Mouse (Mus musculus) heart, embryonic 13.5 days (tissue): ENCODE results near the gene Schip1. TPM values are rescaled to one million over a fixed set of nuclear protein-coding genes. Genes with fewer than 3 reads are reported as not detected.

Source experiments
- ATAC-seq: fragments of 200-750 bp; cut with Nextera tagmentation; 2 replicates; pipeline ENCODE4 v1.8.0; 2017; ENCODE audit warnings: moderate TSS enrichment; ENCODE audit not compliant: insufficient number of reproducible peaks, low FRiP score, low TSS enrichment; ENCODE audit errors: extremely low read depth
- H3K27ac ChIP-seq: fragments of 300-500 bp; sonication (generic); replicated peaks from 2 replicates; pipeline ENCODE4 v1.5.1; 2015; ENCODE audit warnings: moderate library complexity, mild to moderate bottlenecking, inconsistent platforms
- H3K27me3 ChIP-seq: fragments of 300-500 bp; sonication (generic); replicated peaks from 2 replicates; pipeline ENCODE4 v1.6.1; 2015; ENCODE audit warnings: mild to moderate bottlenecking, inconsistent platforms
- H3K36me3 ChIP-seq: fragments of 300-500 bp; sonication (generic); 2 replicates; pipeline ENCODE4 v1.6.1; 2015; ENCODE audit warnings: mild to moderate bottlenecking, inconsistent platforms
- H3K4me1 ChIP-seq: fragments of 300-500 bp; sonication (generic); 2 replicates; pipeline ENCODE4 v1.6.1; 2015; ENCODE audit warnings: inconsistent platforms
- H3K4me2 ChIP-seq: fragments of 300-500 bp; sonication (generic); 2 replicates; pipeline ENCODE4 v1.6.1; 2015; ENCODE audit warnings: inconsistent platforms, mild to moderate bottlenecking, moderate library complexity
- H3K4me3 ChIP-seq: fragments of 300-500 bp; sonication (generic); 2 replicates; pipeline ENCODE4 v1.5.1; 2015; ENCODE audit warnings: moderate library complexity, mild to moderate bottlenecking, inconsistent platforms
- H3K9ac ChIP-seq: fragments of 300-500 bp; sonication (generic); 2 replicates; pipeline ENCODE4 v1.6.1; 2015; ENCODE audit warnings: inconsistent platforms, mild to moderate bottlenecking, moderate library complexity
- H3K9me3 ChIP-seq: fragments of 300-500 bp; sonication (generic); 2 replicates; pipeline ENCODE4 v1.6.1; 2016; ENCODE audit warnings: inconsistent platforms
- WGBS: fragments of 180-500 bp; shearing (Covaris S2); methylation state at CpG from one replicate; pipeline ENCODE4 v1.1.7; 2015; ENCODE audit warnings: mixed read lengths; 5-methylcytosine and 5-hydroxymethylcytosine counted together
- polyA plus RNA-seq: library from polyadenylated mRNA; unstranded; fragments of >200 nt; fragmentation: Nextera tagmentation; extraction: Ambion mirVana; gene quantifications from 2 replicates; pipeline ENCODE4 v1.2.1, GENCODE M21; 2015

Schip1 gene
- polyA plus RNA-seq, 1 experiment from 2014 or later, result 52.4 TPM

DNA sequence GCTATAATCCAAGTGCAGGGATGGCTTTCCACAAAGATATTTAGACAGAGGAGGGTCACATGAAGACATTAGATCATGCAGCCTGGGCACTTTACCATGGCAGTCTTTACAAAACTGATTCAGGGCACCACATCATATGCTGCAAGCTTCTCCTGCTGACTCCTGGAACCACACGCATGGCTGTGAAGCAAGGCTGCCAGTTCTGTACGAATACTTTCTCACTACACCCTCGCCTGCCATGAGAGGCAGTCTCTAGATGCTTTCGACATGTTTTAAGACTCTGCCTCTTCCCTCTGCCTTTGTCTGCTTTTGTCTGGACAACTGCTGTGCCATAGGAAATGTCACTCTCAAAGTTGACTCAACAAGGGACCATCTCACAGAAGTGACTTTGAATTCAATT is 145.8 kb downstream of the Schip1 start:
- H3K27me3 ChIP-seq, result no peaks in the 10 kb centered on the region
- 0 out of 2 replicates have a peak, but pooled peaks cover 5% of the 10 kb centered on the region for H3K4me1 ChIP-seq
- no peak overlapping the region for H3K9ac ChIP-seq
- H3K4me2 ChIP-seq, result no peak overlapping the region
- WGBS, result 70% methylated on average over 4 of the region's 4 CpGs
- no peaks in the 10 kb centered on the region for H3K9me3 ChIP-seq
- no peaks in the 10 kb centered on the region for H3K36me3 ChIP-seq
- H3K4me3 ChIP-seq, result no peak overlapping the region
- no peak for ATAC-seq
- H3K27ac ChIP-seq, result no peak overlapping the region

DNA sequence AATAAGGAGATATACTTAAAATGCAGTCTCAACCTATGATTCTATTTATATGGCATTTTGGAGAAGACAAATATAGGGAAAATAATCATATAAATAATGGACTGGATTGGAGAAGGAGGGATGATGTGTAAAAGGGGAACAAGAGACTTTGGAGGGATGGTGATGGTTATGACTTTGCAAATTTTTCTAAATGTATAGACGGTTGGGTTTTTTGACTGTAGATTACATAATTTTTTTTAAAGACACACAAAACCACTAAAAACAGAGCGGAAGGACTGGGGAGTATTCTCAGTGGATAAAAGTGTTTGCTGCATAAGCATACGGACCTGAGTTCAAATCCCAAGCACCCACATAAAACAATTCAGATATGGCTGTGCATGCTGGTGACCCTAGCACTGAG is 156.8 kb downstream of the Schip1 start:
- H3K9ac ChIP-seq, result no peak overlapping the region
- no peak overlapping the region for H3K4me3 ChIP-seq

DNA sequence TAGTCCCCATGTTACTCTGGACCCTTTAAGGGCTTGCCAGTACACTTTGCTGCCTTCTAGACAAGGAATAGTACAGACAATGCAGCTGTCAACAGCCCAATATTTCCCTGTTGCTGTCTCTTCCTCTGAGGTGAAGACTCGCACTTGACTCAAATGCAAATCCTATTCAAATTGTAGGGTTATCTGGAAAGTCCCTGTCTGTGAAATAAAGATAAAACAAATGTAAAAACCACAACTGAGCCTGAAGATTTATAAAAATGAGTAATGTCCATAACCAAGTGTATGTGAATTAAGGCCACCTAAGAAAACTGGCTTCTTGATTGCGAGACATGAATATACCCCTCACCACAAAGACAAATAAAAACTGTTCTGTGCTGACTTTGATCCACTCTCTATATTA is 175.3 kb downstream of the Schip1 start:
- Histone ChIP-seq H3K9me3 (no peaks in the 10 kb centered on the region), H3K4me1 (no peaks in the 10 kb centered on the region), H3K9ac (no peak overlapping the region), H3K27me3 (no peaks in the 10 kb centered on the region), H3K27ac (no peak overlapping the region), H3K36me3 (no peaks in the 10 kb centered on the region), H3K4me2 (no peak overlapping the region), H3K4me3 (no peak overlapping the region)
- no peak for ATAC-seq
- WGBS, result 79% methylated on average over 2 of the region's 2 CpGs

More for the DNA sequence above, 156.8 kb downstream of the Schip1 start:
- Histone ChIP-seq H3K36me3 (no peaks in the 10 kb centered on the region), H3K9me3 (no peaks in the 10 kb centered on the region), H3K27ac (no peak overlapping the region), H3K27me3 (no peaks in the 10 kb centered on the region), H3K4me1 (no peaks in the 10 kb centered on the region), H3K4me2 (no peak overlapping the region)
- ATAC-seq, result no peak
- WGBS, result 88% methylated on average over 3 of the region's 3 CpGs

DNA sequence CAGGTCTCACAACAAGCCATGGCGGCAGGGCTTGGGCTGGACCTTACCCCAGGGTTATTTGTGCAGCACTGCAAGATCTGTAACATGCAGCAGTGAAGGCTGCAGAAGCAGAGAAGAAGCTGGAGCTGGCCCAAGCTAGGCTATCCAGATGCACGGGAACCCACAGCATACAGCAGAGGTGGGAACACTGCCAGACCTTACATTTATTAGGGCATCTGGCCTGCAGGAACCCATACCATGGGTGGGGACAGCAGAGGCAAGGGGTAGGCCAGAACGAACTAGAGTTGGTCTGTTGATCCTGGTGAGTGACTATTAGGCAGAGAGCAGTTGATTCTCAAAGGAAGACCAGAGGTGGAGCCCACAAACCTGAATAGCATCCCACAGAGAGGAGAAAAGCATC is 178.6 kb downstream of the Schip1 start:
- Histone ChIP-seq H3K4me1 (peaks cover 7% of the 10 kb centered on the region), H3K9ac (no peak overlapping the region), H3K4me3 (no peak overlapping the region), H3K36me3 (no peaks in the 10 kb centered on the region), H3K27ac (no peak overlapping the region), H3K4me2 (no peak overlapping the region), H3K27me3 (no peaks in the 10 kb centered on the region), H3K9me3 (no peaks in the 10 kb centered on the region)
- ATAC-seq, result no peak
- WGBS, result 62% methylated on average over 3 of the region's 3 CpGs

DNA sequence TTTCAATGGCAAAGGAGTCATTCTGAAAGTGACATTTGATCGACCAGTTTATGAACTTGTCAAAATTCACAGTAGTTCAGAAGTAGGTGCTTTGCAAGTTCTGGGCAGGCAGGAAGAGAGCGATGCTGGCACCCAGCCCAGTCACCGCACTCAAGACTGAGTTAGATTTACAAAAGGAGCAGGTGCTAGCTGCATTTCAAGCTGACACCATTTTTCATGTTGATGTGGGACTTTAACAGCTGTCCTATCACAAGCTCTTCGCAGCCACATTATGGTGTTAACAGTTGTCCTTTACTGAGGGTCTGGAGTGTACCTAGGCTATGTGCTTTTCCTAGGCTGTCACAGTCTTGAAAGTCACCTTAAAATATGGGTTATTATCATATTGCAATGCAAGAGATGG is 181.6 kb downstream of the Schip1 start:
- WGBS, result 49% methylated on average over 4 of the region's 4 CpGs
- no peak overlapping the region for H3K4me2 ChIP-seq

DNA sequence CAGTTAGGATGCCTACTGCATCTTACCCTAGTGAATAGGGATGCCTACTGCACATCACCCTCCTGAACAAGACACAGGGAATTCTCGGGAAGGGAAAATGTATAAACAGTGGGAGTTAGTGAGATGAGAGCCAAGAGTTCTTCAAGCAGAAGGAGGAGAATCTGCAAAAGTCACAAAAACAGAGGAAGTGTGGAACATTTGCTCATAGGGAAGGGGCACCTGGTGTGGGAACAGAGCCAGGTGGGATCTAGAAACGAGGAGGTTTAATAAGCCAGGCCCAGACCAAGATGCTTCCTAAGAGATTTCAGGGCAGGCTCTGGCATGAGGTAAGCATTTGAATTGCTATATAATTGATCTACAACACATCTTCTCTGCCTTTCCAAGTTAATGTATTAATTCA is 186.0 kb downstream of the Schip1 start:
- Histone ChIP-seq H3K4me2 (no peak overlapping the region), H3K36me3 (no peaks in the 10 kb centered on the region), H3K27ac (no peak overlapping the region), H3K9me3 (no peaks in the 10 kb centered on the region), H3K4me1 (peaks cover 7% of the 10 kb centered on the region), H3K27me3 (no peaks in the 10 kb centered on the region), H3K4me3 (no peak overlapping the region), H3K9ac (no peak overlapping the region)
- 53% methylated on average over 2 of the region's 2 CpGs for WGBS
- no peak for ATAC-seq

More for the DNA sequence above, 181.6 kb downstream of the Schip1 start:
- H3K9me3 ChIP-seq, result no peaks in the 10 kb centered on the region
- no peaks in the 10 kb centered on the region for H3K27me3 ChIP-seq
- no peak overlapping the region for H3K9ac ChIP-seq
- ATAC-seq, result no peak
- no peaks in the 10 kb centered on the region for H3K36me3 ChIP-seq
- H3K4me3 ChIP-seq, result no peak overlapping the region
- H3K4me1 ChIP-seq, result peaks cover 7% of the 10 kb centered on the region
- no peak overlapping the region for H3K27ac ChIP-seq

DNA sequence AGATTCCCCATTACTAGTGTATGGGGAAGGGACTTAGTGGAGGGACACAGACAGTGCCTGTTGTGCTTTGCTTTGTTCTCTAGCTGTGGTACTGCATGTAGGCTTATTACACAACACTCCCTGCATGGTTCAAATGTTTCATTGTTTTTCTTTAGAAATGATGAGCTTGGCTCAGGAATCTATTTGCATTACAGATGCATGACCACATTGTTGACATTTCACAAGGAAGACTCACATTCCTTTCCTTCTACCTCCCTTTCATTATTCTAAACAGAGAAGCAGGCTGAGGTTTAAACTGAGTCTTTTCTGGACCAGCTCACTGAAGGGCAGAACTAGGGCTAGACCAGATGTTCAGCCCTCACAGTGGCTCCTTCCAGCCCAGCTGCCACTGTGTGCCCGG is 187.7 kb downstream of the Schip1 start:
- Histone ChIP-seq H3K36me3 (no peaks in the 10 kb centered on the region), H3K4me1 (no peaks in the 10 kb centered on the region), H3K4me3 (no peak overlapping the region), H3K9ac (no peak overlapping the region), H3K27me3 (no peaks in the 10 kb centered on the region), H3K27ac (no peak overlapping the region), H3K9me3 (no peaks in the 10 kb centered on the region), H3K4me2 (no peak overlapping the region)
- ATAC-seq, result no peak
- WGBS, result 72% methylated on average over 1 of the region's 1 CpGs

DNA sequence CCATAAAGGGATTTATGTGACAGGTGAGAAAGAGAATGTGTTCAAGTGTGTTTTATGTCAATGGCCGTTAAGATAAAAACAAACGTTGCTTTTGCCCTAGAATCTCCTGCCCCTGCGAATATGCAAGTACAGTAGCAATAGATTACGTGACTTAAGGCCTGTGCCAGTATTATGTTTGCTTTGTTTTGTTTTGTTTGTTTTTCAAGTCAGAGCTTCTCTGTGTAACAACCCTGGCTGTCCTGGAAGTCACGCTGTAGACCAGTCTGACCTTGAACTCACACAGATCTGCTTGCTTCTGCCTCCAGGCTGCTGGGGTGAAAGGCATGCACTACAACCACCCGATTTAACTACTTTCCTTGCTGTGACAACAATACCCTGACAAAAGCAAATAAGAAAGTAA is 197.7 kb downstream of the Schip1 start:
- Histone ChIP-seq H3K9me3 (no peaks in the 10 kb centered on the region), H3K4me3 (no peak overlapping the region), H3K4me1 (no peaks in the 10 kb centered on the region), H3K4me2 (no peak overlapping the region), H3K27me3 (no peaks in the 10 kb centered on the region), H3K9ac (no peak overlapping the region), H3K36me3 (no peaks in the 10 kb centered on the region), H3K27ac (no peak overlapping the region)
- WGBS, result 59% methylated on average over 6 of the region's 6 CpGs
- ATAC-seq, result no peak

DNA sequence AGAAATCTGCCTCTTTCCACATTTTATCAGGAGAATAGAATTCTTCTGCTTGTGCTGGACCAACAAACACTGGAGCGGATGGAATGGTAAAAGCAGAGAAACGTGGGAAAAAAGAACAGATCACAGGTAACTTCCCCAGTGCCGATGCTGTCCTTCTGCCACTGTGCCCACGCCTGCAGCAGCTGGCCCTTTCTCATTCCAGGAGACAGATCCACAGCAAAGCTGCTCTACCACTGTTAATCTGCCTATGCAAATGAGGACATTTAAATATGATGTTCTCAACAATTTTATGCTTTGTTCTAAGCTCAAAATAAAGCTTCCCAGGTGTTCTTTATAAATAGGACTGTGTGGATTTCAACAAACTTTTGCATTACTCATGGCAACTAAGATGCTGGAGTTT is 203.3 kb downstream of the Schip1 start:
- Histone ChIP-seq H3K27me3 (no peaks in the 10 kb centered on the region), H3K9ac (no peak overlapping the region), H3K4me3 (no peak overlapping the region), H3K36me3 (no peaks in the 10 kb centered on the region), H3K4me2 (no peak overlapping the region), H3K27ac (no peak overlapping the region), H3K9me3 (no peaks in the 10 kb centered on the region), H3K4me1 (no peaks in the 10 kb centered on the region)
- 76% methylated on average over 4 of the region's 4 CpGs for WGBS
- no peak for ATAC-seq

DNA sequence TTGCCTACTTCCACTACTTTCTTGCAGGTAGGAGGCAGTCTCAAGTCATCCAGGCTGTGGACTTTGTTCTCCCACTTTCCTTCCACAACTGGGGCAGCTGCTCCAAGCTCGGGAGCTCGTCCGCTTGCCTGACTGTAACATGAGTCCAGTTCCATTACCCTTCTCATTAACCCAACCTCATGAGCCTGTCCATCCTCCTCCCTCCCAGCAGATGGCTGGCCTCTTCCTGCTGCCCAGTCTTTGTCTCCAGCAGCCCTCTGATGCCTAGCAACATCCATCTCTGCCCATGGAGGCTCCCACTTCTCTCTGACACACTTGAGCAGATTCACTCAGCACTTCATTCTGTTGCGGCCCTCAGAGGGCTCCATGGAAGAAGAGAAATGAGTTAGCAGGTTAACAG is 204.6 kb downstream of the Schip1 start:
- no peaks in the 10 kb centered on the region for H3K36me3 ChIP-seq
- no peak overlapping the region for H3K4me3 ChIP-seq
- H3K9ac ChIP-seq, result no peak overlapping the region
- no peaks in the 10 kb centered on the region for H3K4me1 ChIP-seq
- WGBS, result 87% methylated on average over 4 of the region's 4 CpGs
- ATAC-seq, result no peak
- H3K27ac ChIP-seq, result no peak overlapping the region
- H3K27me3 ChIP-seq, result no peaks in the 10 kb centered on the region
- H3K9me3 ChIP-seq, result no peaks in the 10 kb centered on the region
- no peak overlapping the region for H3K4me2 ChIP-seq

DNA sequence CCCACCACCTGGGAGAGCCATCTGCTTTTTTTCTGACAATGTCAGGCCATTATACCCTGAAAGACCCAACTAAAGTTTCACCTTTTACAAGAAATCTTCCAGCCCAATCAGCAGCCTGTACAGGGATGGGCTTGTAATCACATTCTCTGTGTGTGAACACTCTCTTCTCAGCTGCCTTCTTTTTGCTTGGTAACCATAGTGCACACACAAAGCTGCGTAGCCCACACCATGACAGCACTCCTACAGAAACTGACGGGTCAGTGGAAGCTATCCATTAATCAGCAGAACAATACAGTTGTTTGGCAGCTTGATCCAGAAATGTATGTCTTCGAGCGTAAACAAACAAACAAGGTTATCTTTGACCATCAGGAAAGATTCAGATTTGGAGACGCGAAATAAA is 205.6 kb downstream of the Schip1 start:
- H3K4me3 ChIP-seq, result no peak overlapping the region
- no peak overlapping the region for H3K27ac ChIP-seq
- H3K36me3 ChIP-seq, result no peaks in the 10 kb centered on the region
- H3K4me1 ChIP-seq, result no peaks in the 10 kb centered on the region
- no peak overlapping the region for H3K9ac ChIP-seq
- ATAC-seq, result no peak
- H3K9me3 ChIP-seq, result no peaks in the 10 kb centered on the region
- WGBS, result 83% methylated on average over 6 of the region's 6 CpGs
- H3K4me2 ChIP-seq, result no peak overlapping the region
- no peaks in the 10 kb centered on the region for H3K27me3 ChIP-seq

DNA sequence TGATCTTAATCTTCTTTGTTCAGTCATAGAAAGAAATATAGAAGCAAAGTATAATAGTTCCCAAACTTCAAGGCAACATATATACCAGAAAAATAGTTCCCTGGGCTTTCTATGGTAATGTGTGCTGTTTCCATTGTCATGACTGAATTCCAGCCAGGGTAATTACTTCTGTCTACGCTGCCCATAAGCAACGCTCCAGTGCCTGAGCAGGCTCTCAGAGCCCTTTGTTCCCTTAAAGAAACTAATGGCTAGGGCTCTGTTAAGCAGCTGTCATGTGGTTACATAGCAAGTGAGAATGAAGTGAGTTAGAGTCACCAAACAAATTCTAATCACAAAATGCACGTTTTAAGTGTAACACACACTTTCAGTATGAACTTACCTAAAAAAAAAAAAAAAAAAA is 206.9 kb downstream of the Schip1 start:
- H3K27me3 ChIP-seq, result no peaks in the 10 kb centered on the region
- H3K4me2 ChIP-seq, result no peak overlapping the region
- 65% methylated on average over 3 of the region's 3 CpGs for WGBS
- H3K27ac ChIP-seq, result no peak overlapping the region
- H3K36me3 ChIP-seq, result no peaks in the 10 kb centered on the region
- no peak for ATAC-seq
- no peaks in the 10 kb centered on the region for H3K4me1 ChIP-seq
- H3K4me3 ChIP-seq, result no peak overlapping the region
- no peak overlapping the region for H3K9ac ChIP-seq
- no peaks in the 10 kb centered on the region for H3K9me3 ChIP-seq

DNA sequence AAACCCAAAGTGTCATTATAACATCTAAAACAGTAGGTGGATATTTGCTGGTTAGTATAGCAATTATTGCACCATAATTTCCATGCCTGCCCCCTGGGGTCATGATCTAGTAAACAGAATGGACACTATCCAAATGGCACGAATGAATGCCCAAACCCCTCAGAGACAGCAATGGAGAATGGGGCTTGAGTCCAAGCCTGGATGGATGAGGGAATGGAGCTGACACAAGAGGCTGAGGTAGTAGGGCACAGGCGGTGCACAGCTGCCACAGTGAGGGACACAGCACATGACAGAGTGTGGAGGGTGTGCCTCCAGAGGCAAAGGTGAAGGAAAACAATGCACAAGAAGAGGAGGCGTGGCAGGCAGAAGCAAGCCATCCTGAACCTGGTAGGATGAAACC is 207.3 kb downstream of the Schip1 start:
- Histone ChIP-seq H3K4me1 (no peaks in the 10 kb centered on the region), H3K9me3 (no peaks in the 10 kb centered on the region), H3K27me3 (no peaks in the 10 kb centered on the region), H3K36me3 (no peaks in the 10 kb centered on the region), H3K4me3 (no peak overlapping the region), H3K27ac (no peak overlapping the region), H3K9ac (no peak overlapping the region), H3K4me2 (no peak overlapping the region)
- no peak for ATAC-seq
- WGBS, result 75% methylated on average over 3 of the region's 3 CpGs
